Mouse (Mus musculus): ENCODE results near the gene Cdc42se2. TPM values are rescaled to one million over a fixed set of nuclear protein-coding genes. Genes with fewer than 3 reads are reported as not detected.

Cdc42se2 gene
- polyA plus RNA-seq, 1 experiment: 38.4 TPM

DNA sequence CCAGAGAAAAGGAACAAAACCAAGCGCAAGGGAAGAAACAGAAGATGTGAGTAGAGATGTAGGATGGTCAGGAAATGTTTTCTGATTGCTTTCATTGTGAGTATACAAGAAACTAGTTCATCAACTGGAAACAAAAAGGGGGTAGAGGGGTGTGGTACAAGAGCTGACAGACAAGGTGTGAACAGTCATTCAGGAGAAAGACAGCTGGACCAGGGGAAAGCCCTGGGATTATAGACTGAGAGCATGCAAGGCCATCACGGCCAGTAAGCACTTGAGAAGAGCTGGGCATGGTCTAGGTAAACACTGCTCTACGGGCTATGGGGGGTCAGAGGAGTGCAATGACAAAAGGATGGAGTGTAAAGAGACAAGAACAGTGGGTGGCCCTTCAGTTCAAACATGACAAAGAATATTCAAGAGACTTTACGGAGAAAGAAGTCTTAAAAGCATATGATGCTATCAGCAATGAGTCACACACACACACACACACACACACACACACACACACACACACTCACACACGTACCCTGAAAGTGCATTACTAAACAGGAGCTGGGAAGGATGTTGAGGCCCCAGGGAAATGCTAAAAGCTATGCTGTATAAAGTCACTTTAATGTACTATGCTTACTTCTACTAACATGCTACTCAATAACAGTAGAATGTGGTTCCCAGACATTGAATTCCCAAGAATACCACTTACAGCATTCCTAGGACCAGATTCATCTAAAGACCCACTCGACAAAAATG, 9.9 kb downstream of the Cdc42se2 start:
- Histone ChIP-seq H3K27ac (ENCODE audit: insufficient read depth, low read length) (no peak overlapping the region), H3K4me3 (ENCODE audit: insufficient read depth, low read length) (no peak overlapping the region), H3K4me1 (ENCODE audit: control insufficient read depth, insufficient read depth, low read length) (peaks cover 15% of the 10 kb centered on the region)
- TF ChIP-seq CTCF (IDR thresholded peaks at IDR 0.05; ENCODE audit: borderline replicate concordance, insufficient read depth, low read length): no peak
- no peak for TF ChIP-seq POLR2A (IDR thresholded peaks at IDR 0.05; ENCODE audit: low read depth, low read length)

DNA sequence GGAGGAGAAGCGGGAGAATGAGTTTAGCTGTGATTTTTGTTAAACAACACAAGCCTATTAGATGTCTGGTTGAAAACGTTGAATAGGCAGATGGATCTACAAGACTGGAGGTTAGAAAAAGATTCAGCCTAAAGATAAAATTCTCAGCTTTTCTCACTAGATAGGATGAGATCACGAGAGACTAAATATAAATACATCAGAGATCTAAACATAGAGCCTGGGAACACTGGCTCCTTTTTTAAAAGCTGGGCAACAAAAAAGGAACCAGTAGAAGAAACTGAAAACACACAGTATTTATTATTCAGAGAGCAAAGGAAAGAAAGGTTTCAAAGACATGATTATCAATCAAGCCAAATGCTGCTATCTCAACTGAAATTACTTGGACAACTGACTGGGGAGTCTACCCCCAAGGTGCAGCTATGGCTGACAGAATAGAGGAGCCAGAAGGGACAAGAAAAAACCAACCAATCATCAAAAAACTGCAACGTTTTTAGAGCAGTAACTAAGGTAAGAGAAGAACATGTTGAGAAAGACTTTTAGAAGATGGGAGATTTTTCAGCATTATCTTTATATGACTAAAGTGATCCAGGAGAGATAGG, 10.6 kb downstream of the Cdc42se2 start:
- H3K4me1 ChIP-seq (ENCODE audit: control insufficient read depth, insufficient read depth, low read length): peaks cover 15% of the 10 kb centered on the region
- H3K4me3 ChIP-seq (ENCODE audit: insufficient read depth, low read length): no peak overlapping the region
- no peak overlapping the region for H3K27ac ChIP-seq (ENCODE audit: insufficient read depth, low read length)
- TF ChIP-seq POLR2A (IDR thresholded peaks at IDR 0.05; ENCODE audit: low read depth, low read length) (no peak), CTCF (IDR thresholded peaks at IDR 0.05; ENCODE audit: borderline replicate concordance, insufficient read depth, low read length) (no peak)

DNA sequence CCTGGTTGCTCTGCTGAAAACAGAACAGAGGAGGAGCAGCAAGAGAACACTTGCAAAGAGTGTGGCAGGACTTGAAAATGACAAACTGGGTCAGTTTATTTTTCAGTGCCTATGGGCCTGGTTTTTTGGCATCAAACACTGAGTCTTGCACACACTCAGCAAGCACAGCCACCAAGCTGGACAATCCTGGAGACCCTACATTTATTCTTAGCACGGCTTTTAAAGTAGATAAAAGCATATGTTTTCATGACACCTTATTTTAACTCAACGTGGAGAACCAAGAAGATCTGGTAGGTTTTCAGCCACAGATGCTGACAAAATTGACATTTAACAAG, 11.1 kb downstream of the Cdc42se2 start:
- TF ChIP-seq CTCF (IDR thresholded peaks at IDR 0.05; ENCODE audit: borderline replicate concordance, insufficient read depth, low read length) (no peak), POLR2A (IDR thresholded peaks at IDR 0.05; ENCODE audit: low read depth, low read length) (no peak)
- Histone ChIP-seq H3K4me3 (ENCODE audit: insufficient read depth, low read length) (no peak overlapping the region), H3K4me1 (ENCODE audit: control insufficient read depth, insufficient read depth, low read length) (peaks cover 15% of the 10 kb centered on the region), H3K27ac (ENCODE audit: insufficient read depth, low read length) (0 out of 2 replicates have a peak overlapping the region, but pooled peaks have one; percentile 24)

DNA sequence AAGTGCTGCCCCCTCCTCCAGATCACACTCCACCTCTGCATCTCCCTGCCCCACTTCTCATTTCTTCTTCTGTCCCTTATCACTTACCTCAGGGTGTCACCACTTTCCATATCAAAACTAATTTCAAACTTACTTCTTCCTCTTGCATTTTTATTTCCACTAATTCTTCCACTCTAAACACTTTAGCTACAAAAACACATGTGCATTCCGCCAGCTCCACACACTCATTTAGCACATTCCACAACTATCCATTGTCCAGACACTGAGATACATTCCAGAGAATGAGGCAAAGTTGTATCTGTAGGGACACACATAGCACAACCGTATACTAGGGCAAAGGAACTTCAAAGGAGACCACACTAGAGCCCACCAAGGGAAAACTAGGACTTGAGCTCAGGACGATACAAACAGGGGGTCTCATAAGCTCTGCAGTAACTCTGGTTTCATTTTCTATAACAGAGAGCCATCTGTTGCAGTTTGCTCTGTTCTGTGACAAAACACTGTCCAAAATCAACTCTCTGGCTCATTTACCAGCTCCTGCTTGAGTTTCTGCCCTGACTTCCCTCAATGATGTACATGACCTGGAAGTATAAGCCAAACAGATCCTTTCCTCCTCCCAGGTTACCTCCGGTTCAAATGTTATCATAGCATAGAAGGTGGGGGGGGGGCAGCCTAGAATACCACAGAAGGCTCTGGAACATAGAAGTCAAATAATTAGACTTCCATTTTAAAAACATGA, 11.7 kb downstream of the Cdc42se2 start:
- Histone ChIP-seq H3K27ac (ENCODE audit: insufficient read depth, low read length) (0 out of 2 replicates have a peak overlapping the region, but pooled peaks have one; percentile 24), H3K4me3 (ENCODE audit: insufficient read depth, low read length) (no peak overlapping the region), H3K4me1 (ENCODE audit: control insufficient read depth, insufficient read depth, low read length) (peaks cover 15% of the 10 kb centered on the region)
- TF ChIP-seq CTCF (IDR thresholded peaks at IDR 0.05; ENCODE audit: borderline replicate concordance, insufficient read depth, low read length): no peak
- no peak for TF ChIP-seq POLR2A (IDR thresholded peaks at IDR 0.05; ENCODE audit: low read depth, low read length)

DNA sequence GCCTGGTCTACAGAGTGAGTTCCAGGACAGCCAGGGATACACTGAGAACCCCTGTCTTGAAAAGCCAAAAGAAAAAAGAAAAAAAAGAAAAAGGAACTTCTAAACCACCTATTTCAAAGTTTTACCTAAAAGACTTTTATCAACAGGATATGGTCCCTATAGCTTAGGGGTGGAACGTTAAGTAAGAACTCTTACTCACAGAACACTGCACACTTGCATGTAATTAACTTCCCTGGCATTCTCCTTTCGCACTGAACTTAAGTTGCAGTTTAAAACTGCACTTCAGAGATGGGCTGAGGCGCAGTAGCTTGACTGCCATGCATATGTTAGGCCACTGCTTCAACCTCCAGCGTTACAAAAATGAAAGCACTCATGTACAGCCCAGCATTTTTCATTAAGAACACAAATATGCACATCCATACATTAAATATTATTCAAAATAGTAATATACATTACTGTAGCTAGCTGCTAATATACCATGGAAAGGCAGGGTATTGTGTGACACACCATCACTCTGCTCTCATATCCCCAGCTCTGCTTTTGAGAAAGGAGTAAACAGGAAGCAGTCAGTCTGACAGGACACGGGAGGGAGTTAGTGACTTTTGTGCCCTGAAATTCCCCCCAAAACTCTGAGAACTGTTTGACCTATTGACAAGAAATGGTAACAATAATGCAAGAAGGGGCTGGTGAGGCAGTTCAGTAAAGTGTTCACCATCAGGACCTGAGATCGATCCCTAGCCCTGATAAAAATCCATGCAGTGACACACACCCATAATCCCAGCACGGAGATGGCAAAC, 13.0 kb downstream of the Cdc42se2 start:
- no peak overlapping the region for H3K27ac ChIP-seq (ENCODE audit: insufficient read depth, low read length)

DNA sequence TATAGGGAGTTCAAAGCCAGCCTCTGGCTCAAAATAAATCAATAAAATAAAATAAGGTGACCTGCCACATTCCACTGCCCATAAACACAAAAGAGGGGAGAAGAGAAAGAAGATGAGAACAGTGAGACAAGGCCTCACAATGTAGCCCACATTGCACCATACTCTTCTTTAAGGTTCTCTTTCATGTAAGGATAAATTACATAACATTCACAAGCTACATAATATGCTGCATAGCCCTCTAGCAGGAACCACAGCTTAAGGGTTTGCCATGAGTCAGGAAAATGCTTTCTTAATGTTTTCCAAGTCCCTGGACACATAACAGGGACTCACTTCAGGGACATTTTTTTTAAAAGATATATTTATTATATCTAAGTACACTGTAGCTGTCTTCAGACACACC, 15.9 kb downstream of the Cdc42se2 start:
- Histone ChIP-seq H3K4me1 (ENCODE audit: control insufficient read depth, insufficient read depth, low read length) (peaks cover 8% of the 10 kb centered on the region), H3K4me3 (ENCODE audit: insufficient read depth, low read length) (no peak overlapping the region), H3K27ac (ENCODE audit: insufficient read depth, low read length) (no peak overlapping the region)
- no peak for TF ChIP-seq POLR2A (IDR thresholded peaks at IDR 0.05; ENCODE audit: low read depth, low read length)
- TF ChIP-seq CTCF (IDR thresholded peaks at IDR 0.05; ENCODE audit: borderline replicate concordance, insufficient read depth, low read length): no peak

More for the DNA sequence above, 13.0 kb downstream of the Cdc42se2 start:
- H3K4me1 ChIP-seq (ENCODE audit: control insufficient read depth, insufficient read depth, low read length): peaks cover 15% of the 10 kb centered on the region
- TF ChIP-seq POLR2A (IDR thresholded peaks at IDR 0.05; ENCODE audit: low read depth, low read length) (no peak), CTCF (IDR thresholded peaks at IDR 0.05; ENCODE audit: borderline replicate concordance, insufficient read depth, low read length) (no peak)
- no peak overlapping the region for H3K4me3 ChIP-seq (ENCODE audit: insufficient read depth, low read length)

DNA sequence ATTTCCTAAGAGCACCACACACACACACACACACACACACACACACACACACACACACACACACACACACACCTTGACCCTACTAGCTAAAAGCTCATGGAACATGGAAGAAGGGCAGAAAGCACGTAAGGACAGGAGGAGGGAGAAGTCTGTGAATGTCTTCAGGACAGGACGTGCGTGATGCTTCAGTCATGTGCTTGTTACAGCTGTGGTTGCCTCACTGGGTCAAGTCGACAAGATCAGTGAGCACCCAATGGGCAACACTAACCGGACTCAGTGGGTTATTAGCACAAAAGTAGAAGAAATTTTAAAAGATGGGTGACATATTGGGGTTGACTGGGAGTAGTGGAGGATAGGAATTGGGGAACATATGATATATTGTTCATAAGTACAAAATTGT, 17.6 kb downstream of the Cdc42se2 start:
- Histone ChIP-seq H3K4me3 (ENCODE audit: insufficient read depth, low read length) (no peak overlapping the region), H3K27ac (ENCODE audit: insufficient read depth, low read length) (no peak overlapping the region), H3K4me1 (ENCODE audit: control insufficient read depth, insufficient read depth, low read length) (no peaks in the 10 kb centered on the region)
- no peak for TF ChIP-seq POLR2A (IDR thresholded peaks at IDR 0.05; ENCODE audit: low read depth, low read length)
- no peak for TF ChIP-seq CTCF (IDR thresholded peaks at IDR 0.05; ENCODE audit: borderline replicate concordance, insufficient read depth, low read length)

DNA sequence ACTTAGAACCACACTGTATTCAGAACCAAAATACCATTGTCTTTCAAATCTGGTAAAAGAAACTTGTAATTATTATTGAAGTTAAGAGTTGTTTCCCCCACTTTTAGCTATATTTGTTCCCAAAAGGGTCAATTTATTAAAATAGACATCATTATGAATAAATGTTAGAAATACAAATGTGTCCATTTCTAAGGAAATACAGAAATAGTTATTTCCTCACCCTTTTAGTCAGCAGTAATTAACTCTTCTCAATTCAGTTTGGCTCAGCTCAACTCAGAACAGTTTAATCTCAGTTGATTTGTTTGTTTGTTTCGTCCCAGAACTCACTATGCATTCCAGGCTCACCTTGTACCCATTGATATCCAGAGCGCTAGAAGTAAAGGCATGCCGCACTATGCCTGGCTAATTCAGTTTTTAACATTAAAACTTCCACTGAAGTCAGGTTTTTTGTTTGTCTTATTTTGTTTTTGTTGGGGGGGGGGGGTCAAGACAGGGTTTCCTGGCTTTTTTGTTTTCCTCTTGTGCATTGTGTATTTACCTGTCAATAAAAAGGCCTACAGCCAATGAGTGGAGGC, 19.3 kb downstream of the Cdc42se2 start:
- TF ChIP-seq CTCF (IDR thresholded peaks at IDR 0.05; ENCODE audit: borderline replicate concordance, insufficient read depth, low read length): no peak
- TF ChIP-seq POLR2A (IDR thresholded peaks at IDR 0.05; ENCODE audit: low read depth, low read length): no peak
- no peak overlapping the region for H3K4me3 ChIP-seq (ENCODE audit: insufficient read depth, low read length)

DNA sequence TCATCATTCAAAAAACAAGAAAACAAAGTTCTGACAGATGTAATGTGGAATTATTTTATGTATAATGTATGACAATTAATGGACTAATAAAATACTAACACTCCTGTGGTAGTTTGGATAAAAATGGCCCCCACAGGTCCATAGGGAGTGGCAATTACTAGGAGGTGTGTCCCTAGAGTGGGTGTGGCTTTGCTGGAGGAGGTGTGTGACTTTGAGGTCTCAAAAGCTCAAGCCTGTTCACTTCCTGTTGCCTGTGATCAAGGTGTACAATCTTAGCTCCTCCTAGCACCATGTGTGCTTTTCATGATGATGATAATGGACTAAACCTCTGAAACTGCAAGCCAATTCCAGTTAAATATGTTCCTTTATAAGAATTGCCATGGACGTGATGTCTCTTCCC, 22.7 kb downstream of the Cdc42se2 start:
- no peak for TF ChIP-seq CTCF (IDR thresholded peaks at IDR 0.05; ENCODE audit: borderline replicate concordance, insufficient read depth, low read length)
- TF ChIP-seq POLR2A (IDR thresholded peaks at IDR 0.05; ENCODE audit: low read depth, low read length): no peak
- Histone ChIP-seq H3K27ac (ENCODE audit: insufficient read depth, low read length) (no peak overlapping the region), H3K4me1 (ENCODE audit: control insufficient read depth, insufficient read depth, low read length) (no peaks in the 10 kb centered on the region), H3K4me3 (ENCODE audit: insufficient read depth, low read length) (no peak overlapping the region)

More for the DNA sequence above, 19.3 kb downstream of the Cdc42se2 start:
- Histone ChIP-seq H3K27ac (ENCODE audit: insufficient read depth, low read length) (no peak overlapping the region), H3K4me1 (ENCODE audit: control insufficient read depth, insufficient read depth, low read length) (no peaks in the 10 kb centered on the region)

Data from embryonic fibroblast, embryonic 13.5 days (primary cell).